Mouse (Mus musculus): ENCODE results near the gene Tmc4.

Tmc4 gene

DNA sequence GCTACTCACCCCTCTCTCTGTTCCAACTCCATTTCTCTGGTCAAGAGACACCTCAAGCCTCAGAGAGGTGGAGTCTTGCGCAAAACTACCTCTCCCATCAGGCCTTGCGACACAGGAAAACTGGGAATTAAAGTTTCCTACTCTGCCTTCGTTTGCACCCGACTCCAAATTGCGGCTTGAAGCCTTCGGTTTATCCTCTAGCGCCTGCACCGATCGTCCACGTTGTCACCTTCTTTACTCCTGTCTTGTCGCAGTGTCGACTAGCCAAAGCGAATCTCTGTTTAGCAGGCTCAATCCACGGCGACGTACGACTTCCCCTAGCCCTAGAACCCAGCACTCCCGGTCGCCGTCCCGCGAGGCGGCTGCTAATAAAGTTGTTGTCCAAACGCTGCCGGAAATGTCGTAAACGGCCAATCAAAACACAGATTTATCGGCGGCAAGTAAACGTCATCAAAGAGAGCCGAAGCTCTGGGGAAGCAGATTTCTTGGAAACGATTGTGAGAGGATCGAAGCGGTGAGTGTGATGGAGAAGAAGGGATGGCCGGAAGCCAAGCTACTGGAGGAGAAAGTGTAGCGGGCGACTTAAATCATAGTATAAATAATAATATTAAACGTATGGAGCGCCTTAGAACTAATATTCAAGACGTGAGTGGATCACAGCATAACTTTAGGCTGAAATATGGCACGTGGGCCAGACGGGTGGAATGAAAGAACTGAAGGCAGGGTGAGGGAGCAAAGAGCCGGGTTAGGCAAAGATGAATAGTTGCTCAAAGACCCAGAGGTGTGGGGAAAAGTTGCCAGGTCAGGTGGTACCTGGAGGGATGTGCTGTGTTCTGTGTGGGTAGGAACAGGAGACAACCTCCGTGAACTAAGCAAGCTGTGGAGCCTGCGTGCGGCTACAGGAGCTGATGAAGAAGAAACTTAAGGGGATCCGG is 47.5 kb downstream of the Tmc4 start, which contains the start of the genes Tfpt and Prpf31:
Gene Tfpt, minus strand, starts transcription at position 387 of the 935 bp plus-strand sequence.
Gene Prpf31, plus strand, starts transcription at position 443 of the 935 bp plus-strand sequence.
- DNase-seq, result peak; percentile 91

DNA sequence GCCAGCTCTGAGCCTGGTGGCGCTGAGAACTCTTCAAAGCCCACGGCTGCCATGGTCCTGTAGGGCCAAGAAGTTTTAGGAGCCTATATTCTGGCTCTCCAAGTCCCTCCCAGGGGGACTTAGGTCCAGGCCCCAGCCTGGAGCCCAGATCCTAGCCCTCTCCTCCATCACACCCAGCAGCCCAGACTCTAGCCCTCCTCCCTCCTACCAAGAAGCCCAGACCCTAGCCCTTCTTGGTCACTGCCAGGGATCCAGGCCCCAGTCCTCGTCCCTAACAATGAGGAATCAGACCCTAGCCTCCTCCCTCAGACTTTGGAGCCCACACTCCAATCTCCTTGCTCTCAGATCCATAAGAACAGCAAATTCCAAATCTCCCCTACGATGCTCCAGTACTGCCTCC is 48.3 kb downstream of the Tmc4 start:
- no peak for DNase-seq

DNA sequence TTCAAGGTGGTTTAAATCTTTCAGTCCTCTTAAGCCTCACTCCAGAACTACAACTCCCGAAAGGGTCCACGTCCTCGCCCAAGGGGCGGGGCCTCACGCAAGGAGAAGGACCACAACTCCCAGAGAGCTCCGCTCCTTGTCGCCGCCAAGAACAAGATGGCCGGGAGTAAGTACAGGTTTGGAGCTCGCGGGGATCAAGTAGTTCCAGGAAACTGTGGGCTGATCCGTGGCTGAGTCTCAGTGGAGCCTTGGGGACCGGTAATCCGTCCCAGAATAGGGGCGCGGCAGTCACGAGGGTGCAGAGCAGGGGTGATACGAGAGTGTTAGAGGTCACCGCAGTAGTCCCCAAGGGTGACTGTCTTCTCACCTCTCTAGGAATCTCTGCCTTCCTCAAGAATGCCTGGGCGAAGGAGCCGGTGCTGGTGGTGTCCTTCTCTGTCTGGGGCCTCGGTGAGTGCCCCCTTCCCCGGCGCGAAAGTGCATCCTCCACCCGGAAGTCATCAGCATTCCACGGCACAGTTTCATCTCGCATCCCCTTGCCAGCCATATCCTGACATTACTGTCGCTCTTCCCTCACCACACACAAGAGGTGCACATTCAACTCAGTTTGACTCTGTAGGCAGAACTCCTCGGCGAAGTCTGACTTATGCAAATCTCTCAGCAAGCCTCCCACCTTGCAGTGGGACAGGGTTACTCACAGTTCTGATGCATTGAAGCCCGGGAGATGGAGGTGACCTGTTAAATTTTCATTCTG is 59.9 kb downstream of the Tmc4 start, which contains the start of gene Ndufa3:
Gene Ndufa3, plus strand, starts transcription at position 132 of the 754 bp plus-strand sequence.
- peak; percentile 91 for DNase-seq

DNA sequence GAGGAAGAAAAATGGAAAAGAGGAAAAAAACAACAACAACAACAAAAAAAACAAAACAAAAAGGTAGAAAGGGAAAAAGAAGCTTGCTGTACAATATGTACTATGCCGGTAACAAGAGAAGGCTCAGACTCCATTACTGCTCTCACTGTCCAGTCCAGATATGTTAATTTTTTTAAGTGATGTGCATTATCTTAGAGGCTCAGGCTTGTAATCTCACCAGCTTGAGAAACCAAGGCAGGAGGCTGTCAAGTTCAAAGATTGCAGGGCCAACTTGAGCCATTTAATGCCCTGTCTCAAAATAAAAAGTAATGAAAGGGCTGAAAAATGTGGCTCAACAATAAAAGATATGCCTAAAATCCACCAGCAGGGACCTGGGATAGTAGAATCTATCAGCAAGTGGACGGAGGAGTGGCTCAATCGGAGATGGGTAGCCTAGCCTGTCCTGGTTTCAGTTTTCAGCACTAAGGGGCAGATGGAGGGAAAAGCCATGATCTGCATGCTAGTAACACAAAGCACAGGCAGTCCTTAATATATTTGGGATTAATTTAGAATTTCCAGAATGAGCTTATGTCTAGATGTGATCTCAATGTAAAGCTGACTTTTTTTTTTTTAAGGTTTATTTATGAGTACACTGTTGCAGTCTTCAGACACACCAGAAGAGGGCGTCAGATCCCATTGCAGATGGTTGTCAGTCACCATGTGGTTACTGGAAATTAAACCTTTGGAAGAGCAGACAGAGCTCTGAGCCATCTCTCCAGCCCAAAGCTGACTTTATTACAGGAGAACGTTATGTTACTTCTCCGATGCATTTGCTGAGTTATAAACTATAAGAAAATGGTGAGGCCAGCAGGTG is 60.7 kb downstream of the Tmc4 start:
- peak; percentile 18 for DNase-seq

DNA sequence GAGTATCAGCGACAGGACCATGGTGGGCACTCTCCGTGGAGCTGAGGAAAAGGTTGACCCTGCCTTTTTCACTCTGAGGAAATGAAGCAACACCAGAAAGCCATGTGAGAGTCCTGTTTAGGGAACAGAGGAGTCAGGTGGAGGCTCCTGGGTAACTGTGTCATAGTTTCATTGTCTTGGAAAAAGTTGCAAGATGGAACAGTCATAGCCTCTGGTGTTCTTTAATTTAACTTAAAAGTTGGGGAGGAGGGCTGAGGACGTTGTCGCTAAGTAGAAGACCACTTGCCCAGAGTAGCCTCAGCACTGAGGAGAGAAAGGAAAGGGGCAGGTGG is 61.3 kb downstream of the Tmc4 start, which contains the start of gene Oscar:
Gene Oscar, minus strand, starts transcription at position 101 of the 332 bp plus-strand sequence.
- no peak for DNase-seq

Data from liver (tissue).